Mouse (Mus musculus) neural tube, embryonic 13.5 days (tissue): ENCODE results near the gene Ppp4r2. TPM values are rescaled to one million over a fixed set of nuclear protein-coding genes. Genes with fewer than 3 reads are reported as not detected.
A peak's percentile ranks its signal among the peaks of the same experiment; 100 is the strongest.

ENCODE experiments used
- ATAC-seq: fragments of 200-750 bp; cut with Nextera tagmentation; 2 replicates; pipeline ENCODE4 v1.8.0; 2017; ENCODE audit warnings: low read depth, mild to moderate bottlenecking, moderate TSS enrichment, moderate library complexity
- H3K27ac ChIP-seq: fragments of 300-500 bp; sonication (generic); replicated peaks from 2 replicates; pipeline ENCODE4 v1.5.1; 2015; ENCODE audit warnings: moderate library complexity, mild to moderate bottlenecking, inconsistent platforms
- H3K27me3 ChIP-seq: fragments of 300-500 bp; sonication (generic); 2 replicates; pipeline ENCODE4 v1.6.1; 2015; ENCODE audit warnings: mild to moderate bottlenecking, inconsistent platforms
- H3K36me3 ChIP-seq: fragments of 300-500 bp; sonication (generic); 2 replicates; pipeline ENCODE4 v1.6.1; 2015; ENCODE audit warnings: mild to moderate bottlenecking, inconsistent platforms
- H3K4me1 ChIP-seq: fragments of 300-500 bp; sonication (generic); replicated peaks from 2 replicates; pipeline ENCODE4 v1.6.1; 2015; ENCODE audit warnings: inconsistent platforms
- H3K4me2 ChIP-seq: fragments of 300-500 bp; sonication (generic); 2 replicates; pipeline ENCODE4 v1.6.1; 2015; ENCODE audit warnings: inconsistent platforms, mild to moderate bottlenecking, moderate library complexity
- H3K4me3 ChIP-seq: fragments of 300-500 bp; sonication (generic); 2 replicates; pipeline ENCODE4 v1.5.1; 2015; ENCODE audit warnings: mild to moderate bottlenecking, inconsistent platforms
- H3K9ac ChIP-seq: fragments of 300-500 bp; sonication (generic); 2 replicates; pipeline ENCODE4 v1.6.1; 2015; ENCODE audit warnings: moderate library complexity, mild to moderate bottlenecking, inconsistent platforms
- H3K9me3 ChIP-seq: fragments of 300-500 bp; sonication (generic); 2 replicates; pipeline ENCODE4 v1.6.1; 2016; ENCODE audit warnings: inconsistent platforms
- WGBS: fragments of 180-500 bp; shearing (Covaris S2); methylation state at CpG from one replicate; pipeline ENCODE4 v1.1.7; 2015; 5-methylcytosine and 5-hydroxymethylcytosine counted together
- polyA plus RNA-seq: library from polyadenylated mRNA; unstranded; fragments of >200 nt; fragmentation: Nextera tagmentation; extraction: Ambion mirVana; gene quantifications from 2 replicates; pipeline ENCODE4 v1.2.1, GENCODE M21; 2015

The Ppp4r2 gene
- 17.2 and 21.2 TPM in 2 replicates for polyA plus RNA-seq

- peaks cover 38% of the 10 kb centered on the region for H3K4me1 ChIP-seq
- no peaks in the 10 kb centered on the region for H3K9me3 ChIP-seq
- ATAC-seq: peak; percentile 96
- peak within 1 kb of the TSS; percentile 91 for H3K9ac ChIP-seq
- no peaks in the 10 kb centered on the region for H3K27me3 ChIP-seq
- WGBS: under 1% methylated on average over 37 of the region's 50 CpGs
- H3K27ac ChIP-seq: peak within 1 kb of the TSS; percentile 90
- H3K4me3 ChIP-seq: peak within 1 kb of the TSS; percentile 84
- peak within 1 kb of the TSS; percentile 62 for H3K4me2 ChIP-seq
- peaks cover 31% of the 10 kb centered on the region for H3K36me3 ChIP-seq
Observed at GRCm38 (mm10) chr6:100833355-100833754, at the start of gene Ppp4r2. TSS of gene Ppp4r2 (plus strand) at chr6:100833622.

- H3K9me3 ChIP-seq: peaks cover 12% of the 10 kb centered on the region; the same call in 1 of the 2 replicates
- ATAC-seq: no peak
- no peaks in the 10 kb centered on the region for H3K27me3 ChIP-seq
- H3K4me3 ChIP-seq: no peak overlapping the region
- H3K27ac ChIP-seq: no peak overlapping the region
- H3K4me1 ChIP-seq: no peaks in the 10 kb centered on the region
- 87% methylated on average over 1 of the region's 1 CpGs for WGBS
- H3K9ac ChIP-seq: no peak overlapping the region
- H3K36me3 ChIP-seq: no peaks in the 10 kb centered on the region
- no peak overlapping the region for H3K4me2 ChIP-seq
Observed at GRCm38 (mm10) chr6:100787726-100788125, 45.7 kb upstream of the Ppp4r2 start.

- 71% methylated on average over 1 of the region's 1 CpGs for WGBS
- no peaks in the 10 kb centered on the region for H3K36me3 ChIP-seq
Observed at GRCm38 (mm10) chr6:100789161-100789560, 44.3 kb upstream of the Ppp4r2 start.

GRCm38 (mm10) chr6:100792055-100792659, 41.3 kb upstream of the Ppp4r2 start:
- no peaks in the 10 kb centered on the region for H3K36me3 ChIP-seq
- 84% methylated on average over 3 of the region's 3 CpGs for WGBS
- H3K4me3 ChIP-seq: no peak overlapping the region
- no peaks in the 10 kb centered on the region for H3K4me1 ChIP-seq
- H3K4me2 ChIP-seq: no peak overlapping the region
- no peaks in the 10 kb centered on the region for H3K9me3 ChIP-seq
- no peak for ATAC-seq
- H3K27me3 ChIP-seq: no peaks in the 10 kb centered on the region
- no peak overlapping the region for H3K27ac ChIP-seq
- no peak overlapping the region for H3K9ac ChIP-seq

More at GRCm38 (mm10) chr6:100789161-100789560, 44.3 kb upstream of the Ppp4r2 start:
- ATAC-seq: no peak
- Histone ChIP-seq H3K27me3 (no peaks in the 10 kb centered on the region), H3K4me1 (no peaks in the 10 kb centered on the region), H3K9me3 (peaks cover 12% of the 10 kb centered on the region; the same call in 1 of the 2 replicates), H3K4me2 (no peak overlapping the region), H3K9ac (no peak overlapping the region), H3K4me3 (no peak overlapping the region), H3K27ac (no peak overlapping the region)

DNA sequence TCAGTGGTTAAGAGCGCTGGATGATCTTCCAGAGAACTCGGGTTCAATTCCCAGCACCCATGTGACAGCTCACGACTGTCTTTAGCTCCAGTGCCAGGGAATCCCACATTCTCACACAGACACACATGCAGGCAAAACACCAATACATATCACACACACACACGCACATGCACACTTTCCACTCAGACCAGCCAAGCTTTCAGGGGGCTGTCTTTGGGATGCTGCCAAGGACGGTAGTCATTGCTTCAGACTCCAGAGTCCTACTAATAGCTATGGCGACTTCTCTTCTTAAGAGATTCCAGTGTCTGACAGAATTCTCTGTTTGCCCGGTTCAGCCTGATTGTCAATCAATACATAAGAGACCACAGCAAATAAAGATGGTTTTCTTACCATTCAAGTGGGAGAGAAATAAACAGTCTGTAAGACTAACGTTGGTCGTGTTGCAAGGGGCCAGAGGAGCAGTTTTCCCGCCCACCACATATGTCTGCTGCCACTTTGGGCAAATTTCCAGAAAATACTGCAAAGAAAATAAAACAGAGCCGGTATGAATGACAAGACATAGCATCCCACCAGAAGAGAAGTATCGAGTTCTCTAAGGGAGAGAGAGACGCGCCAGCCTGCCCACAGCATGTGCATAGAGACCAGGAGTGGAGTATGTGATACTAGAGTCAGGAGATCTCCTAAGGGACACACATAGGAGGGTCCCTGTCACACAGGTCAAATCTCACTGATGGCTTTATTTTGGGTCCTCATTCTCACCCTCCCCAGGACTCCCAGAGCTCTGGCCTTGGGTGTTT, 40.3 kb upstream of the Ppp4r2 start:
- Histone ChIP-seq H3K27me3 (no peaks in the 10 kb centered on the region), H3K9me3 (no peaks in the 10 kb centered on the region), H3K4me1 (no peaks in the 10 kb centered on the region), H3K4me2 (no peak overlapping the region), H3K4me3 (no peak overlapping the region), H3K9ac (no peak overlapping the region), H3K36me3 (no peaks in the 10 kb centered on the region), H3K27ac (no peak overlapping the region)
- WGBS: 78% methylated on average over 14 of the region's 14 CpGs
- no peak for ATAC-seq

GRCm38 (mm10) chr6:100795797-100796196, 37.6 kb upstream of the Ppp4r2 start:
- ATAC-seq: no peak
- no peaks in the 10 kb centered on the region for H3K27me3 ChIP-seq
- H3K9me3 ChIP-seq: no peaks in the 10 kb centered on the region
- H3K36me3 ChIP-seq: no peaks in the 10 kb centered on the region
- WGBS: 71% methylated on average over 6 of the region's 6 CpGs
- no peak overlapping the region for H3K27ac ChIP-seq
- no peaks in the 10 kb centered on the region for H3K4me1 ChIP-seq
- H3K4me3 ChIP-seq: no peak overlapping the region
- no peak overlapping the region for H3K4me2 ChIP-seq
- H3K9ac ChIP-seq: no peak overlapping the region

- no peak overlapping the region for H3K4me2 ChIP-seq
- 86% methylated on average over 6 of the region's 6 CpGs for WGBS
- ATAC-seq: no peak
- H3K9ac ChIP-seq: no peak overlapping the region
- no peaks in the 10 kb centered on the region for H3K36me3 ChIP-seq
- no peak overlapping the region for H3K4me3 ChIP-seq
- no peaks in the 10 kb centered on the region for H3K4me1 ChIP-seq
- H3K27me3 ChIP-seq: no peaks in the 10 kb centered on the region
- no peaks in the 10 kb centered on the region for H3K9me3 ChIP-seq
- no peak overlapping the region for H3K27ac ChIP-seq
Observed at GRCm38 (mm10) chr6:100799290-100799689, 34.1 kb upstream of the Ppp4r2 start.

- H3K4me1 ChIP-seq: no peaks in the 10 kb centered on the region
- H3K4me2 ChIP-seq: no peak overlapping the region
- no peak overlapping the region for H3K9ac ChIP-seq
- no peak overlapping the region for H3K4me3 ChIP-seq
- no peak for ATAC-seq
- no peaks in the 10 kb centered on the region for H3K27me3 ChIP-seq
- H3K36me3 ChIP-seq: no peaks in the 10 kb centered on the region
- H3K27ac ChIP-seq: no peak overlapping the region
- no peaks in the 10 kb centered on the region for H3K9me3 ChIP-seq
- 92% methylated on average over 4 of the region's 4 CpGs for WGBS
Observed at GRCm38 (mm10) chr6:100799766-100800165, 33.7 kb upstream of the Ppp4r2 start.

GRCm38 (mm10) chr6:100800497-100800955, 32.9 kb upstream of the Ppp4r2 start:
- Histone ChIP-seq H3K4me1 (no peaks in the 10 kb centered on the region), H3K36me3 (no peaks in the 10 kb centered on the region), H3K27me3 (no peaks in the 10 kb centered on the region), H3K9ac (no peak overlapping the region), H3K4me3 (no peak overlapping the region), H3K9me3 (no peaks in the 10 kb centered on the region), H3K4me2 (no peak overlapping the region), H3K27ac (no peak overlapping the region)
- no peak for ATAC-seq
- 40% methylated on average over 10 of the region's 10 CpGs for WGBS

DNA sequence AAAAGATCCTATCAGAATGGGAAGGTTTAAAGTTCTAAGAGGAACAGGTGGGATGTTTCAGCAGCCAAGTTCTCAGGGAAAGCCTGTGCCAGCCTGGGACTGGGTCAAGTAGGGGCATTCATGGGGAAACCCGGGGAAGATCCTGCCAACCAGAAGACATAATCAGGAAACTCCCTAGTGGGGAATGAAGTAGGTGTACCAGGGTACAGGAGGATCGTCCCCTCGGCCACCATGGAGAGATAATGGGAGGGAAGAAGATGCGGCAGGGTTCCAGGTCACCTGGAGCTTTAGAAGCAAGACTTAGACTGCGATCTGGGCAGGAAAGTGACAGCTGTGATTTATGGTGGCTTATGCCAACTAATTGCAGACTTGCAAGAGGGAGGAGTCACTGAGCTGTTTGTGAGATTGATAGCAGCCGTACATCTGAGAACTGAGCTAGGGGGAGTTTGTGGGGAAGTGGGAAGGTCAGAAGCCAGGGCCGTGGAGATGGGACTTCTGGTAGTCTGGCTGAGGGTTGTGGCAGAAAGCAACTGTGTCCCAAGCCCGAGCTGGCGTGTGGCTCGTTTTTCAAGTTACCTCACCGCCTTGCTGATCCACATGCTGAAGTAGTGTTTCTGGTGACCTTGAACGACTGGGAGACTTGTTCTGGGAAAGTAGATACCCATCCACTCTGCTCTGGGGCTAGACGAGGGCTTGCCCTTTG, 30.9 kb upstream of the Ppp4r2 start:
- WGBS: 68% methylated on average over 13 of the region's 13 CpGs
- H3K9ac ChIP-seq: no peak overlapping the region
- no peaks in the 10 kb centered on the region for H3K27me3 ChIP-seq
- H3K27ac ChIP-seq: no peak overlapping the region
- H3K4me3 ChIP-seq: no peak overlapping the region
- H3K9me3 ChIP-seq: no peaks in the 10 kb centered on the region
- no peaks in the 10 kb centered on the region for H3K36me3 ChIP-seq
- ATAC-seq: no peak
- no peak overlapping the region for H3K4me2 ChIP-seq
- H3K4me1 ChIP-seq: no peaks in the 10 kb centered on the region

DNA sequence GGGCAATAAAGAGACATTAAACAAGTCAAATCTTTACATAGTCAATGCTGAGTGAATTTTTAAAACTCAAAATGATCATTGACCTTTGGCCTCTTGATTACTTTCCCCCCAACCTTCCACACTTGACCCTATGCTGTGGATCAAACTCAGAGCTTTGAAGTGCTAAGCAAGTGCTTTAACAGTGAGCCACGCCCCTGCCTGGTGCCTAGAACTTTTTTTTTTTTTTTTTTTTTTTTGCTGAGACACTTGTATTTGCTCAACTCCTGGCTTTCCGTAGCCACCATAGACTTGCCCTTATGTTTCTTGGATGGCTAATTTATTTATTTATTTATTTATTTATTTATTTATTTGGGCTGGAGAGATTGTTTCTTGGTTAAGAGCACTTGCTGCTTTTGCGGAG, 30.2 kb upstream of the Ppp4r2 start:
- ATAC-seq: no peak

GRCm38 (mm10) chr6:100807187-100807586, 26.2 kb upstream of the Ppp4r2 start:
- H3K36me3 ChIP-seq: no peaks in the 10 kb centered on the region
- H3K4me3 ChIP-seq: no peak overlapping the region
- H3K9me3 ChIP-seq: no peaks in the 10 kb centered on the region
- no peak overlapping the region for H3K27ac ChIP-seq
- H3K9ac ChIP-seq: no peak overlapping the region
- ATAC-seq: no peak
- 89% methylated on average over 9 of the region's 9 CpGs for WGBS
- H3K4me2 ChIP-seq: no peak overlapping the region
- H3K27me3 ChIP-seq: no peaks in the 10 kb centered on the region
- no peaks in the 10 kb centered on the region for H3K4me1 ChIP-seq

More for the DNA sequence above, 30.2 kb upstream of the Ppp4r2 start:
- Histone ChIP-seq H3K9ac (no peak overlapping the region), H3K4me3 (no peak overlapping the region), H3K27me3 (no peaks in the 10 kb centered on the region), H3K4me1 (no peaks in the 10 kb centered on the region), H3K9me3 (no peaks in the 10 kb centered on the region), H3K27ac (no peak overlapping the region), H3K36me3 (no peaks in the 10 kb centered on the region), H3K4me2 (no peak overlapping the region)
- WGBS: 84% methylated on average over 3 of the region's 3 CpGs
